Mouse (Mus musculus): ENCODE measurements around the gene Trpv6.

Gene Trpv6

DNA sequence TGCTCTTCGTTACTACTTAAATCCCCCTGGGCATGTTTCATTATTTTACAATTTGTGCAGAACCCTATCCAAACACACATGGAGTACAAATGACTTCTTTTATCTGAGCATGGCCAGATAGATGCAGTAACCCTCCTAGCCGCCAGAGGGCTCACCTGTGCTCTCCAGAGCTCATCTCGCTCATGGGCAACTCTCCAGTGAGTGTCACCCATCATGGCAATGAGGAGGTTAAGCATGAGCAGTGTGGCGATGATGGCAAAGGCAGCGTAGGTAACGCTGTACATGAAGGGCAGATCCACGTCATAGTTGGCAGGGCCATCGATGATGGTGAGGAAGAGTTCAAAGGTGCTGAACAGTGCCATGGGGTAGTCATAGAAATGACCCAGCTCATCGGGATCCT is 13.5 kb downstream of the Trpv6 start:
- peak in 1 of 2 experiments; percentile 44 for DNase-seq (ENCODE audit: low read depth in 2 of 2, low spot score in 2 of 2)

DNA sequence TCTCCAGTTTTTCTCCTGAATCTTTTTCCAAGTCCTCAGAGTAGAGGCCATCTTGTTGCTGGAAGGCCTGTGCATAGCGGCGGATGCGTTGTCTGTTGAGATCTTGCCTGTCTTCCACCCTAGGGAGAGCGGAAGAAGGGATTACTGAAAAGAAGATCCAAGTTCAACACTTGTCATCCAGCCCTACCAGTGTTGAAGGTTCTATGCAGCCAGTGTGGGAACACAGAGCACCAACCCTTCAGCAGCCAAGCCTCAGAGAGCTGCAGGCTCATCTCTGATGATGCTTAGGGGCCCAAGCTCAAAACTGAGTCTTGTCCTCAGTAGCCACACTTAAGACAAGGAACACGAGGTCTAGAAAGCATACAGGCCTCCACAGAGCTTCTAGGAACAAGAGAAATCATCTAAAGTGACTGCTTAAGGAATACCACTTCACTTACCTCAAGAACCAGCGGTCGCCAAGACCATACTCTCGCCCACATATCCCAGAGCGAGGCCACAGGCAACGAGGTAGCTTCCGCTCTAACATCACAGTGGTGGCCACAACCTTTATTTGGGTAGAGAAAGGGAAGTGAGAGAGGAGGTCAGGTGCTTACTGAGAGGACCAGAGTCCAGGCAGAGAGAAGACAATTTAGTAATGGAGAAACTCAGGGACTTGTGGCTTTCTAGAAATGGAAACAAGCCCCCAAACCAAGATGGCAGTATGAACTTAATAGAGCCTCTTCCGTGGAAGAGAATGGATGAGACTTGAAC is 14.8 kb downstream of the Trpv6 start:
- DNase-seq (ENCODE audit: low read depth in 2 of 2, low spot score in 2 of 2) = no peak

DNA sequence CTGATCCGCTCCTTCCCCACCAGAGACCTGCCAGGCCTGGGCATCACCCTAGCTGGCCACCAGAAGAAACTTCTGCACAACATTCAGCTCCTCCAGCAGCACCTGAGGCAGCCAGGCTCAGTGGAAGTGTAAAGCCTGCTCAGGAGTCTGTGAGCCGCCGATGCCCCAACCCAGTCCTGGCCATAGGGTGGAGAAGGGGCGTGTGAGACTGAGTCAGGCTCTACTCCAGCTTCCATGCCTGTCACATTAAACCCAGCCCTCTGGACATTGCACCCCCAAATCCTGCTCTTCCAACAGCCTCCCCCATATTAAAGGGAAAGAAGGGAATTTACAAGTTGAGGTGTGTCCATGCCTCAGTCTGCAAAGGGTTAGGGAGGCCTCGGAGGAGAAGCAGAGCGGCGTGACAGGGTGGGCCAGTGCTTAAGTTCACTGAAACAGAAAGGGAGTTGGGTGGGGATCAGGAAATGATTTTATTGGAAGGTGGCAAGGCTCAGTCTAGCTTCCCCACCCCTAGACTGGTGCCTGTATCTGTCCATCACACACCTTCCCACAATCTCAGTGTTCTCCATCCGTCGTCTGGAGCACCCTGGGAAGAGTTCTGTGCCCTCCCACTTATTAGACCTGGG is 15.9 kb downstream of the Trpv6 start:
- no peak for DNase-seq (ENCODE audit: low read depth in 2 of 2, low spot score in 2 of 2)

DNA sequence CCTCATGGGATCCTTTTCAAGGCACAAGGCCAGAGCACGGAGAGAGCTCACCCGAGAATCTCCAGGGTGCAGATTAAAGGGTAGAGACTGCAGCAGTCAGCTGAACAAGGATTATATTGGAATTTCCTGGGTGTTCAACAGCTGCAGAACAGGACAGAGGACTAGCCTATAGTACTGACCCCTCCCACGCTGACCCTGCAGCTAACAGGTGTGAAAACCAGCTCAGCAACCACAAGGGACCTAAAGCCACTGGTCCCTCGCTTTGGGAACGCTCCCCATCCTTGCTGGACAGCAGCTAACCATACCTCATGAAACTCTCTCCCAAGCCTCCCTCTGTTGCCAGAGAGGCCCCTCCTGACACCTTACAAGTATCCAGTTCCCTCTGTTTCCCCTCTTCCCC is 28.6 kb downstream of the Trpv6 start:
- DNase-seq (ENCODE audit: low read depth in 2 of 2, low spot score in 2 of 2) = no peak

DNA sequence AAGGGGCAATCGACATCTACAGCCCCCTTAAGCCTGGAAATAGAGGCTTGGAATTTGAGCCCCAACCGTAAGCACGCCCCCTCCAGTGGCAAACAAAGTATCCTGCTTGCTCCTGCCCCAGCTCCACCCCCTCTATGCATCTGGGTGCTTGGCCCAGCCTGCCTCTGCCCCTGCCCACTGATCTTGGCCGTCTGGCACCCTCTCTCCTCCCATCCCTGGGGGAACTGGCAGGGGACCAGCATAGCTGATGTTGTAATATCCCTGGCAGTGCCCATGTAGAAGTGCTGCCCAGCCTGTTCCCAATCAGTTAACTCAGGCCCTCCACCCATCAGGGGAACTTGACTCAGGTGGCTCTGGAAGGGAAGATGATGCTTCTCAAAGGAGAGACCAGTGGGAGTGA is 30.0 kb downstream of the Trpv6 start:
- no peak for DNase-seq (ENCODE audit: low read depth in 2 of 2, low spot score in 2 of 2)

DNA sequence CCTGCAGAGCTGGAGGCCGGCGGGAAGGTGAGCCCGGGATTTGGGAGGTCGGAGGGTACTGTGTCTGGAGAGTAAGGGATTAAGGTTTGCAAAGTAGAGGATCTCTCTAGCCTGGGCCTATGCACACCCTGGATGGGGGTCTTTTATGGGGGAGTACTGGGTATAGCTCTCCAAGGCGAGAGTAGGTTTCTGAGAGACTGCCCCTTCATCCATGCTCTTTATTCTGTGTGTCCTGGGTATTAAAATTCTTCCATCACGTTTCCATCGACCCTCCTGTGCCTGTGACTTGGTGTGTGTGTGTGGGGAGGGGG is 30.5 kb downstream of the Trpv6 start:
- DNase-seq (ENCODE audit: low read depth in 2 of 2, low spot score in 2 of 2) = no peak

DNA sequence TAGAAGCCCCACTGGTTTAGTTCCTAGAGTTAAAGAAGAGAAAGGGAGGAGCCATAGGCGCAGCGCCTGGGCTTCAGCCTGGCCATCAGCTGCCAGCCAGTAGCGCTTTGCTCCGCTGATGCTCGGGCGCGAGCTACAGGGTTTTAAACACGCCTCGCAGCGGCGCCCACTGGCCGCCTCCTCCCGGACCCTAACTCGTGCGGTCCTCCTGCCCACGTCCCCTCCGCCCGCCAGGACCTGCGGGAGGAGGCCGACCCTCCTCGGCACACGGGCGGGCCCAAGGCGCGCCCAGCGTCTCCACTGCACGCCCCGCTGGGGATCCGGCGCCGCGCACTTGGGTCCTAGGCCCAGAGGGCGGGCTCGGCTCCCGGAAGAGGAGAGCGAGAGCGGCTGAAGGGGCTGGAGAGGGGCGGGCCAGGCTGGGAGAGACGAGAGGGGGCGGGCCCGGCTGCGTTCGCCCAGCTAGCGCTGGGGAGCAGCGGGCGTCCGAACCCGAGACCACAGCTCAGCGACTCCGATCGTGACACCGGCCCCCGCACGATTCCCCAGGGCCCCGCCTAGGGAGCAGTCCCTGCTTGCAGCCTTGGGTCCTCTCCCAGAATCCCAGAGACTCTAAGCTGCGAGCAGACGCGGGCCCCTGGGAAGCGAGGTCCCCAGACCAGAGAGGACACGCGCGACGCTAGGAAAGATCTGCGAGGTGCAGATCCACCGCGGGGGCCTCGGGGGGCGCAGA is 31.0 kb downstream of the Trpv6 start, which contains the start of gene Ephb6:
Gene Ephb6, plus strand, starts transcription at position 422 of the 733 bp plus-strand sequence.
- DNase-seq (ENCODE audit: low read depth in 2 of 2, low spot score in 2 of 2) = peak; percentile 64 to 66

DNA sequence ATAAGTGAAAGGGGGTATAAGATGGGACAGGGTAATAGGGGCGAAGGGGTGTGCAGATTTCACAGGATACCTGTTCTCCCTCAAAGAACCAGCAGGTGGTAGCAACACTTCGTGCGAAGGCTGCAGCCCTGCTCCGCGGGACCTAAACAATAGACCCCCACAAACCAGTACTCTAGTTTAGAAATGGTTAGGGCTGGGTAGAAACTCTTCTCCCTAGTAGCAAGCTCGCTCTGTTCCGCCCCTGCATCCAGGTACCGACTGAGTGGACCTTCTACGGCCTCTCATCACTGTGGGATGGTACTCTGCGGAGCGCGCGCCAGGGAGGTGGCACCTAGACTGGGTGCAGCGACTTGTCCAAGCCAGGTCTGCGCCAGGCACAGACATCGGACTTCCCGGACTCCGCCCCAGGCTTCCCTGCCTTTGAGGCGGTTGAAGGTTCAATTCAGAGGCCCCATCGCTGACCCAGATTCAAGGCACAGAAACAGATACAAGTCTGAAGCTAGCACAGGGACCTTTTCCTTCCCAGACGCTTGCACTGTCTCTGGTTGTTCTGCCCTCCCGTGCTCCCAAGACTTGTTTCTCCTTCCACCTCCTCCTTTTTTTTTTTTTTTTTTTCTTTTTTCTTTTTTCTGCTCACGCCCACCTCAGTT is 31.7 kb downstream of the Trpv6 start:
- DNase-seq (ENCODE audit: low read depth in 2 of 2, low spot score in 2 of 2) = peak; percentile 67 to 75

DNA sequence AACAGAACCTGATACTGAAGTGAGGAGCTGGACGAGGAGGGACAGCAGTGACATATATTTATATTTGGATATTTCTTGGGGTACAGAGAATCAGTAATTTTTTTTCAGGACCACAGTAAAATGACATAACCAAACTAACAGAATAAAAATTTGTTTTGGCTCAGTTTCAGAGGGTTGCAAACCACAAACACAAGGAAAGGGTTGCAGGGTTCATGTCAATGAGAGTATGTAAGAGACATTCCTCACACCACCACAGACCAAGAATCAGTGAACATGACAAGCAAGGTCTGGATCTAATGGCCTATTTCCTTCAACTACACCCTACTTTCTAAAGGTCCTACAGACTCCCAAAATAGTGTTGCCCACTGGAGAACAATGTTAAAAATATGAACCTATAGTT is 54.0 kb downstream of the Trpv6 start:
- DNase-seq (ENCODE audit: low read depth in 2 of 2, low spot score in 2 of 2) = no peak

DNA sequence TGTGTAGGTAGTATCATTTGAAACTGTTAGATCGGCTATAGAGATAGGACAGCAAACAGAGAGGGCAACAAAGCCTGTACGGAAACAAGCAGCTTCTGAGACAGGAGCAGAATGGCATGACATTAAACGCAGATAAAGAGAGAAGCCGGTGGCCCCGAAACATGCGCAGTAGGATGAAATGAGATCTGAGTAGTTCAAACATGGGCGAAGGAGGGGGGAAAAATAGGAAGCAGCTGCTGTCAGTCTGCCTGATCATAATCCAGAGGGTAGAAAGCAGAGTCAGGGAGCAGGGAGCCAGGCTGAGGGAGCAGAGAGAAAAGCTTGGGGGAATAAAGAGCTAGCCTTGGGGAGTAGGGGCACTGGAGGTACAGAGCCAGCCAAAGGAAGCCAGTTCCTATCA is 54.9 kb downstream of the Trpv6 start:
- no peak for DNase-seq (ENCODE audit: low read depth in 2 of 2, low spot score in 2 of 2)

DNA sequence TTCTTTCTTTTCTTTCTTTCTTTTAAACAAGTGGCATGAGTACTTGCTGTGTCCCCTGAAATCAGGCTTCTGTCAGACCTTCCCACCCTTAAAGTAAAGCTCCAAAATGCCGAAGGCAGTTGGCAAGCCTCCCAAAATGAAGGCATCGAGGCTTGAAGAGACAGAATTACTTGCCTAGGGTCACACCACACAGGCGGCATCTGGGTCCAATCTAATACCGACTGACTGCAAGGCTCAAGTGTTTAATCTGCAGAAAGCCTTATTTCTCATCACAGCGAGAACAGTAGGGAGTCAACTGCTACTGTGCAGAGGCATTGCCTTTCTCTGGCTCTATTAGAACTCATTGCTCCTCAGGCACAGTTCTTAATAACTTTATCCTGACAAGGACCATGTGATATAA is 58.9 kb downstream of the Trpv6 start:
- no peak for DNase-seq (ENCODE audit: low read depth in 2 of 2, low spot score in 2 of 2)

DNA sequence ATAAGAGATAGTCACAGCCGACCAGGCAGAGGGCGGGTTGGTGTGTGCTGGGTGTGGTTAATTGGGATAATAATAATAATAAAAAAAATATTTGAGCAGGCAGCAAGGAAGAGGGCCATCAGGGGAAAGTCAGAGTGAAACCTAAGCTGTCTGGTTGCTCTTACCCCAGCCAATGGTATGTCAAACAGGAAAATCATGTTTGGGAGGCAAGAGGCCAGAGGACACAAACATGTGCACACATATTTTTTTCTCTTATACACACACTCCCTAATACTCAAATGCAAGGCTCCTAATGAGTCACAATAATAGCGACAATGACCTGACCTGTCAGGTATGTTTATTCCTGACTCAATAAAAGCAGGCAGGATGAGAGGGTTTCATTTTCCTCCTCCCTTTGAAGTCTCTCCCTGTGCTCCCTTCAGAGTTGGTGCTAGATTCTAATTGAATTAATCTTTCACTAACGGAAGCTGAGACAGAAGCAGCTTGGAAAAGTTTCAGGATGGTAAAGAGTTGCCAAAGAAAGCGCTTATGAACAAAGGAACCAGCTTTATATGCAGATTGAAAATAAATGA is 59.6 kb downstream of the Trpv6 start:
- no peak for DNase-seq (ENCODE audit: low read depth in 2 of 2, low spot score in 2 of 2)
